21 mouse cellular contexts compared by ENCODE assay signal in the genomic region with DNA sequence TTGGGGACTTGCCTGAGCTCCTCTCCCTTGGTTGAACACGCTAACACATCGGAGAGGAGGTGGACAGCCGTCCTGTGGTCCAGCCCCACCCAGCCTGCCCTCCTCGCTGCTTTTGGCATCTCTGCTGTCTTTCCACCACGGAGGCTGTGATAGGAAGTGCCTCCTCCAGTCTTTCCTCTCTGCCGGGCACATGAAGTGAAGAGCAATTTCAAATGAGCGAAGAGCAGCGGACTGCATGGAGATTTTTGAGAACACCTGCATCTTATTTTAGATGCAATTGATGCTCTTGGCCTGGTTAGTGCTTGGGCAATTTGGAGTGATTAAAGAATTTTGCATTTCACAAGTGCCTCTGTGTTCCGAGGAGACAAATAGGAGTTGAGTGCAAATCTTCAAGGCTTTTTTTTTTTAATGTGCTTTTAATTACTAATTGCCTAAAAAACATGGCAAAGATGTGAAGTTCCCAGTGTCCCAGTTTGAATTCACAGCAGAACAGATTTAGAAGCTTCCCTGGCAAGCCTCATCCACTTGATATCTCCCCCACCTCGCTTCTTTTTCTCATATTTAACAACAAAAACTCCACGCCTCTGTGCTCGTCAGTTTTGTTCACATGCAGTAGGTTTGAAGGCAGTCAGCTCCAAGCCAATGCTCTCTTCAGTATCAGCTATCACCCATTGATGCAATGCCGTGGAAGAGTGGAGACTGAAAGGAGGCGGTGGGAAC.
DNase-seq lines count a peak whose midpoint lies in the region; ATAC-seq and TF ChIP-seq lines count a peak whose summit lies in the region.
"Had no signal": no experiment of that assay in that cellular context is flagged by ENCODE, and none has a peak within 500 bp of the region (broad histone marks: within the 10 kb centered on the region; RNA-seq: fewer than 3 reads in every experiment).

No protein-coding gene starts in this region.

- TF ChIP-seq CTCF in left cerebral cortex, adult 2 months (IDR thresholded peaks at IDR 0.05) = no peak

- peak; percentile 86 for ATAC-seq in frontal cortex, adult (ENCODE audit: low TSS enrichment)
- ATAC-seq: inflammation-experienced regulatory T-cells, adult 6 months; midbrain, embryonic 15.5 days had no signal

- intact Hi-C loops in left cerebral cortex, adult 2 months (cut with DNase I) = loop anchor here (2.0 to 5.0 kb wide), 2 partner anchors 34 to 99 kb away; no protein-coding TSS in a partner anchor

- H3K27ac ChIP-seq in left cerebral cortex, adult 2 months = peak overlapping the region; percentile 70
- H3K27ac ChIP-seq: gastrocnemius, adult 2 months; heart, embryonic 13.5 days; hindbrain, embryonic 13.5 days; midbrain, embryonic 15.5 days had no signal

- no peak for DNase-seq in frontal cortex, postnatal 10 days (ENCODE audit: low spot score in 2 of 2)
- DNase-seq in left cerebral cortex, adult 18-20 months (ENCODE audit: low spot score in 2 of 2) = peak; percentile 37 to 49
- DNase-seq in left cerebral cortex, adult 11 months (ENCODE audit: low spot score) = no peak
- DNase-seq in left cerebral cortex, adult 2 months (ENCODE audit: extremely low spot score in 1 of 2, low spot score in 2 of 2) = peak in 1 of 2 experiments; percentile 42
- peak; percentile 31 to 46 for DNase-seq in right cerebral cortex, postnatal 10 days (ENCODE audit: low spot score in 2 of 2)
- no peak for DNase-seq in heart, adult 18-20 months
- DNase-seq in adrenal gland, postnatal 36 days = no peak
- DNase-seq: adrenal gland, postnatal 25 days; cerebellum, adult 8-10 months; gastrocnemius, adult 2 months; kidney, adult 8-10 months; kidney, postnatal 25 days; liver; lung, postnatal 14 days; thymus, postnatal 25 days had no signal

- H3K4me3 ChIP-seq in left cerebral cortex, adult 2 months = no peak overlapping the region
- H3K4me3 ChIP-seq: gastrocnemius, adult 2 months; heart, embryonic 13.5 days; hindbrain, embryonic 13.5 days; midbrain, embryonic 15.5 days; myocyte had no signal

Comparison
In these comparisons a context has a peak if more than half of its experiments do, and no peak if none do; other contexts are left out.
1. DNase-seq: peak in left cerebral cortex, adult 18-20 months (2 of 2) and right cerebral cortex, postnatal 10 days (2 of 2); none in frontal cortex, postnatal 10 days (0 of 2), left cerebral cortex, adult 11 months (single experiment), heart, adult 18-20 months (0 of 2) and adrenal gland, postnatal 36 days (0 of 2).